Mouse (Mus musculus) CH12.LX (cell line): ENCODE measurements around the gene Bco1. TPM values are rescaled to one million over a fixed set of nuclear protein-coding genes. Genes with fewer than 3 reads are reported as not detected.

Experiments
- DNase-seq: peaks from one replicate; pipeline ENCODE4 v3.0.0-alpha.2; 2013; ENCODE audit errors: extremely low read depth
- H3K27ac ChIP-seq: 2 replicates; pipeline ENCODE4 v1.5.1; 2012; ENCODE audit warnings: low read depth, mild to moderate bottlenecking, control low read depth, moderate library complexity; ENCODE audit not compliant: insufficient read depth
- H3K27me3 ChIP-seq: replicated peaks from 2 replicates; pipeline ENCODE3; 2012; ENCODE audit warnings: inconsistent platforms
- H3K36me3 ChIP-seq, 2 experiments: replicated peaks in 1 of 2; 2 replicates each; pipeline versions ENCODE3 to v1.6.1; 2012; ENCODE audit warnings: inconsistent platforms in 1 of 2, low read length in 1 of 2, mild to moderate bottlenecking in 1 of 2, mixed read lengths in 1 of 2, moderate library complexity in 1 of 2; ENCODE audit not compliant: control insufficient read depth in 1 of 2, insufficient read depth in 1 of 2
- H3K4me1 ChIP-seq, 2 experiments: 2 replicates each; pipeline ENCODE4 v1.6.1; 2012; ENCODE audit warnings: inconsistent platforms in 1 of 2, moderate library complexity in 1 of 2; ENCODE audit not compliant: insufficient read depth in 2 of 2, control insufficient read depth in 1 of 2
- H3K4me2 ChIP-seq: 2 replicates; pipeline ENCODE4 v1.6.1; 2012; ENCODE audit warnings: low read depth, mild to moderate bottlenecking, control low read depth; ENCODE audit not compliant: poor library complexity, insufficient read depth, severe bottlenecking
- H3K4me3 ChIP-seq, 3 experiments: fragments of 150-350 bp in 1 of 3; sonication (generic) in 1 of 3; replicated peaks in 1 of 3; 2 replicates each; pipeline versions ENCODE3 to v1.5.1; 2011 to 2012; ENCODE audit warnings: low read depth in 2 of 3, low read length in 2 of 3, mild to moderate bottlenecking in 2 of 3, moderate library complexity in 2 of 3, control low read depth in 1 of 3, improper control_type of control experiment in 1 of 3, inconsistent platforms in 1 of 3, mixed read lengths in 1 of 3; ENCODE audit not compliant: poor library complexity in 1 of 3
- H3K79me2 ChIP-seq: replicated peaks from 2 replicates; pipeline ENCODE4 v1.6.1; 2012; ENCODE audit warnings: mild to moderate bottlenecking, moderate library complexity; ENCODE audit not compliant: control insufficient read depth, poor library complexity, insufficient read depth, severe bottlenecking; ENCODE audit errors: extremely low read depth
- H3K9ac ChIP-seq: 2 replicates; pipeline ENCODE4 v1.6.1; 2012; ENCODE audit warnings: low read depth, mild to moderate bottlenecking, control low read depth, moderate library complexity; ENCODE audit not compliant: insufficient read depth
- H3K9me3 ChIP-seq: replicated peaks from 2 replicates; pipeline ENCODE3; 2012; ENCODE audit warnings: low read length, inconsistent platforms, mixed read lengths
- CHD1 ChIP-seq: IDR thresholded peaks from 2 replicates; pipeline ENCODE4 v1.6.1; 2012; ENCODE audit warnings: low read depth, low read length, improper control_type of control experiment, inconsistent platforms
- CHD2 ChIP-seq: IDR thresholded peaks from 2 replicates; pipeline ENCODE4 v1.6.1; 2011; ENCODE audit warnings: low read length, improper control_type of control experiment
- E2F4 ChIP-seq: IDR thresholded peaks from 2 replicates; pipeline ENCODE4 v1.6.1; 2011; ENCODE audit warnings: low read depth, low read length, improper control_type of control experiment; ENCODE audit not compliant: insufficient replicate concordance
- EP300 ChIP-seq: IDR thresholded peaks from 2 replicates; pipeline ENCODE4 v1.6.1; 2011; ENCODE audit warnings: low read length, improper control_type of control experiment
- ETS1 ChIP-seq: conservative IDR thresholded peaks from 2 replicates; pipeline ENCODE4 v1.6.1; 2012; ENCODE audit warnings: low read depth, mild to moderate bottlenecking, inconsistent platforms, low read length, improper control_type of control experiment, moderate library complexity
- GABPA ChIP-seq: IDR thresholded peaks from 2 replicates; pipeline ENCODE4 v1.6.1; 2012; ENCODE audit warnings: low read depth, low read length, improper control_type of control experiment, inconsistent platforms; ENCODE audit not compliant: insufficient replicate concordance
- HCFC1 ChIP-seq: IDR thresholded peaks from 2 replicates; pipeline ENCODE4 v1.6.1; 2012; ENCODE audit warnings: low read depth, mild to moderate bottlenecking, inconsistent platforms, low read length, improper control_type of control experiment
- IRF4 ChIP-seq: IDR thresholded peaks from 2 replicates; pipeline ENCODE4 v1.6.1; 2014; ENCODE audit warnings: low read depth, mild to moderate bottlenecking, inconsistent platforms, low read length, improper control_type of control experiment
- MEF2A ChIP-seq: IDR thresholded peaks from 2 replicates; pipeline ENCODE4 v1.6.1; 2014; ENCODE audit warnings: low read depth, mild to moderate bottlenecking, inconsistent platforms, low read length, improper control_type of control experiment, borderline replicate concordance
- MXI1 ChIP-seq: IDR thresholded peaks from 2 replicates; pipeline ENCODE4 v1.6.1; 2011; ENCODE audit warnings: mild to moderate bottlenecking, low read depth, low read length, improper control_type of control experiment
- MYC ChIP-seq: IDR thresholded peaks from 2 replicates; pipeline ENCODE4 v1.6.1; 2011; ENCODE audit warnings: low read depth, mild to moderate bottlenecking, improper control_type of control experiment, low read length
- NELFE ChIP-seq: IDR thresholded peaks from 2 replicates; pipeline ENCODE4 v1.6.1; 2011; ENCODE audit warnings: low read depth, low read length, improper control_type of control experiment
- RCOR1 ChIP-seq: conservative IDR thresholded peaks from 2 replicates; pipeline ENCODE4 v1.6.1; 2012; ENCODE audit warnings: low read depth, mild to moderate bottlenecking, inconsistent platforms, low read length, improper control_type of control experiment
- SIN3A ChIP-seq: IDR thresholded peaks from 2 replicates; pipeline ENCODE4 v1.6.1; 2012; ENCODE audit warnings: low read length, improper control_type of control experiment, inconsistent platforms
- TBP ChIP-seq: conservative IDR thresholded peaks from 2 replicates; pipeline ENCODE4 v1.6.1; 2011; ENCODE audit warnings: low read depth, low read length, improper control_type of control experiment
- TCF12 ChIP-seq: IDR thresholded peaks from 2 replicates; pipeline ENCODE4 v1.6.1; 2014; ENCODE audit warnings: low read depth, mild to moderate bottlenecking, inconsistent platforms, low read length, improper control_type of control experiment
- USF1 ChIP-seq: IDR thresholded peaks from 2 replicates; pipeline ENCODE4 v1.6.1; 2014; ENCODE audit warnings: low read depth, mild to moderate bottlenecking, inconsistent platforms, low read length, improper control_type of control experiment
- USF2 ChIP-seq: conservative IDR thresholded peaks from 2 replicates; pipeline ENCODE4 v1.6.1; 2011; ENCODE audit warnings: low read depth, low read length, improper control_type of control experiment
- ZC3H11A ChIP-seq: IDR thresholded peaks from 2 replicates; pipeline ENCODE4 v1.6.1; 2012; ENCODE audit warnings: low read depth, mild to moderate bottlenecking, inconsistent platforms, low read length, improper control_type of control experiment
- ZKSCAN1 ChIP-seq: IDR thresholded peaks from 2 replicates; pipeline ENCODE4 v1.6.1; 2012; ENCODE audit warnings: low read depth, inconsistent platforms, low read length, improper control_type of control experiment, borderline replicate concordance
- ZMIZ1 ChIP-seq: IDR thresholded peaks from 2 replicates; pipeline ENCODE4 v1.6.1; 2012; ENCODE audit warnings: low read depth, mild to moderate bottlenecking, inconsistent platforms, low read length, improper control_type of control experiment
- ZNF384 ChIP-seq: IDR thresholded peaks from 2 replicates; pipeline ENCODE4 v1.6.1; 2012; ENCODE audit warnings: low read depth, low read length, improper control_type of control experiment, inconsistent platforms
- dilution Hi-C: fragments of 300-500 bp; cut with MboI; formaldehyde crosslinking; loops from 2 replicates; pipeline ENCODE4 v1.14.3; 2020; ENCODE audit warnings: low sequenced_read_pairs; ENCODE audit not compliant: extremely low pct_unique_long_range_greater_than_20kb, extremely low pct_ligation_motif_present
- in situ Hi-C: fragments of 300-500 bp; cut with MboI; formaldehyde crosslinking; loops from 3 replicates; pipeline ENCODE4 v1.14.3; 2019; ENCODE audit warnings: low sequenced_read_pairs, low pct_ligation_motif_present, low pct_unique_long_range_greater_than_20kb, mixed read lengths
- polyA plus RNA-seq: library from polyadenylated mRNA; unstranded; fragments of >175 nt; gene quantifications from 2 replicates; pipeline ENCODE4 v1.2.1, GENCODE M21; 2012; ENCODE audit warnings: low read depth; ENCODE audit not compliant: insufficient read length
- total RNA-seq, 2 experiments: library from RNA; depleted of rRNA; stranded (reverse); fragments of 300-350 nt in 1 of 2; fragments of >200 nt in 1 of 2; gene quantifications; 2 replicates each; pipeline ENCODE4 v1.2.3; 2012 to 2014

Gene Bco1
- total and polyA plus RNA-seq, 3 experiments, result not detected

DNA sequence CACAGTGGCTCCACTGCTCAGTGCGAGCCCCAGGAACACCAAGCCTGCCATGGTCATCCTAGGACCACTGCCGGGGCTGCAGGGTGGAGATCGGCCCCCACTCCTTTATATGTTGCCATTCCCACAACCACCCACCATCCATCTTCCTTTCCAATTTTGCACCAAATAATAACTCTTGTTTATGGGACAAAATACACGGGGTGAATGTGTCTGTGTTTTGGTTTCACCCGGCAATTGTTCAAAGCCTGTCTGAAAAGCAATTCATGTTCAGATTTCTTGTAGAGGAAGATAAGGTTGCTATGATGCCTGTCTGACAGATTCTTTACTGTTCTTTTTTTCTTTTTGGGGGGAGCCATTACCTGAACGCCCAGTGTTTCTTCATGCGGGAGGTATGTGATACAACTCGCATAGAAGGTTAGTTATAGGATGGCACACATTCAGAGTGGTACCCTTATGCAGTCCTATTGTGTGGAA lies 13.2 kb upstream of the Bco1 start, which contains the start of gene Pkd1l2:
TSS of gene Pkd1l2 (minus strand) at position 51 of the 474 bp plus-strand sequence.
- dilution Hi-C loops (no loop called here), in situ Hi-C loops (no loop called here)
- no peak within 1 kb of the TSS for H3K27ac ChIP-seq
- H3K4me3 ChIP-seq, result no peak within 1 kb of the TSS
- DNase-seq, result no peak
- H3K4me2 ChIP-seq, result no peak within 1 kb of the TSS
- no peaks in the 10 kb centered on the region for H3K4me1 ChIP-seq
- no peak for TF ChIP-seq CHD1
- TF ChIP-seq MEF2A, result no peak
- TF ChIP-seq MXI1, result no peak
- no peak for TF ChIP-seq MYC
- peaks cover 8% of the 10 kb centered on the region for H3K9me3 ChIP-seq
- peaks cover 45% of the 10 kb centered on the region for H3K27me3 ChIP-seq
- H3K9ac ChIP-seq, result no peak within 1 kb of the TSS
- no peaks in the 10 kb centered on the region for H3K79me2 ChIP-seq
- H3K36me3 ChIP-seq, result no peaks in the 10 kb centered on the region

GRCm38 (mm10) chr8:117082947-117083559 lies 12.6 kb upstream of the Bco1 start:
- peaks cover 40% of the 10 kb centered on the region for H3K27me3 ChIP-seq
- H3K27ac ChIP-seq, result no peak overlapping the region
- H3K4me1 ChIP-seq, result no peaks in the 10 kb centered on the region
- no peaks in the 10 kb centered on the region for H3K79me2 ChIP-seq
- dilution Hi-C loops (no loop called here), in situ Hi-C loops (no loop called here)
- peaks cover 8% of the 10 kb centered on the region for H3K9me3 ChIP-seq
- H3K36me3 ChIP-seq, result no peaks in the 10 kb centered on the region
- no peak for DNase-seq
- H3K4me3 ChIP-seq, result no peak overlapping the region
- TF ChIP-seq RCOR1, result no peak
- no peak for TF ChIP-seq E2F4
- TF ChIP-seq ETS1, result no peak
- no peak for TF ChIP-seq SIN3A
- TF ChIP-seq MYC, result no peak
- no peak overlapping the region for H3K9ac ChIP-seq
- no peak overlapping the region for H3K4me2 ChIP-seq

GRCm38 (mm10) chr8:117085521-117085920 lies 10.1 kb upstream of the Bco1 start:
- no peaks in the 10 kb centered on the region for H3K36me3 ChIP-seq
- dilution Hi-C loops, result no loop called here
- H3K9me3 ChIP-seq, result peaks cover 8% of the 10 kb centered on the region
- H3K27me3 ChIP-seq, result peaks cover 29% of the 10 kb centered on the region
- no peak overlapping the region for H3K9ac ChIP-seq
- no peak overlapping the region for H3K4me3 ChIP-seq
- H3K4me1 ChIP-seq, result no peaks in the 10 kb centered on the region
- H3K79me2 ChIP-seq, result no peaks in the 10 kb centered on the region
- in situ Hi-C loops, result no loop called here
- H3K27ac ChIP-seq, result no peak overlapping the region
- no peak for TF ChIP-seq SIN3A
- TF ChIP-seq GABPA, result no peak
- TF ChIP-seq ETS1, result no peak
- TF ChIP-seq NELFE, result no peak
- no peak for TF ChIP-seq USF2
- no peak for TF ChIP-seq IRF4
- TF ChIP-seq HCFC1, result no peak
- TF ChIP-seq CHD1, result no peak
- TF ChIP-seq ZMIZ1, result no peak
- TF ChIP-seq ZC3H11A, result no peak
- TF ChIP-seq EP300, result no peak
- no peak for TF ChIP-seq TBP
- TF ChIP-seq TCF12, result no peak
- TF ChIP-seq ZKSCAN1, result no peak
- no peak for TF ChIP-seq ZNF384
- no peak for TF ChIP-seq MXI1
- TF ChIP-seq CHD2, result no peak
- no peak for TF ChIP-seq USF1
- TF ChIP-seq, all 38 proteins: peak for 0
- H3K4me2 ChIP-seq, result no peak overlapping the region
- DNase-seq, result no peak
